9 mouse cellular contexts compared by ENCODE assay signal in genomic region chr11:83417080-83417479, GRCm38 (mm10). TPM values are rescaled to one million over a fixed set of nuclear protein-coding genes. Genes with fewer than 3 reads are reported as not detected.
DNase-seq lines count a peak whose midpoint lies in the region; TF ChIP-seq lines count a peak whose summit lies in the region.
"Had no signal": no experiment of that assay in that cellular context is flagged by ENCODE, and none has a peak within 500 bp of the region (broad histone marks: within the 10 kb centered on the region; RNA-seq: fewer than 3 reads in every experiment).

No protein-coding gene starts in this region.

- intact Hi-C loops in gastrocnemius, adult 2 months (cut with DNase I): no loop called here
- intact Hi-C loops in gastrocnemius, postnatal 36 days (cut with DNase I): no loop called here

- H3K27ac ChIP-seq in gastrocnemius, adult 2 months: no peak overlapping the region

- TF ChIP-seq CTCF in gastrocnemius, adult 2 months (IDR thresholded peaks at IDR 0.05): no peak

- no peak overlapping the region for H3K4me3 ChIP-seq in gastrocnemius, adult 2 months

- peak; percentile 46 for DNase-seq in gastrocnemius, adult 2 months
- DNase-seq in gastrocnemius, postnatal 36 days: no peak
- DNase-seq in 416B (ENCODE audit: low read depth): peak; percentile 77
- peak; percentile 78 for DNase-seq in c-Kit-positive CD71-negative TER-119-negative erythroid progenitor cells, embryonic 14.5 days (ENCODE audit: low read depth)
- peak; percentile 78 for DNase-seq in kidney, postnatal 25 days
- DNase-seq in ovary, adult 18-20 months (ENCODE audit: low spot score): peak; percentile 52
- DNase-seq in left cerebral cortex, adult 18-20 months (ENCODE audit: low spot score in 2 of 2): no peak
- DNase-seq in cerebellum, adult 8-10 months: no peak

RNA-seq across cellular contexts. Expression of gene Rasl10b, which starts 8.1 kb away (rescaled TPM):
- total RNA-seq in gastrocnemius, adult 2 months (2021): under 1 TPM; 0.36 to 0.50 TPM
- total RNA-seq in gastrocnemius, postnatal 36 days (2021): under 1 TPM; 0.37 to 0.43 TPM
- total RNA-seq in left cerebral cortex, adult 18-20 months (2021): 100 to 1,000 TPM; 268 to 269 TPM

RNA-seq across cellular contexts. Expression of gene Gas2l2, which starts 12.2 kb away (rescaled TPM):
- not detected for total RNA-seq in gastrocnemius, adult 2 months (2021)
- total RNA-seq in gastrocnemius, postnatal 36 days (2021): not detected
- not detected for total RNA-seq in left cerebral cortex, adult 18-20 months (2021)

RNA-seq across cellular contexts. Expression of gene 1700020L24Rik, which starts 20.4 kb away (rescaled TPM):
- total RNA-seq in gastrocnemius, adult 2 months (2021): not detected
- total RNA-seq in gastrocnemius, postnatal 36 days (2021): not detected
- total RNA-seq in left cerebral cortex, adult 18-20 months (2021): under 1 TPM; 0.47 to 0.53 TPM
- total RNA-seq: layer of hippocampus, postnatal 10 days had no signal

RNA-seq across cellular contexts. Expression of gene Mmp28, which starts 45.8 kb away (rescaled TPM):
- total RNA-seq in gastrocnemius, adult 2 months (2021): 1 to 10 TPM; 1.9 to 3.2 TPM
- total RNA-seq in gastrocnemius, postnatal 36 days (2021): 1 to 10 TPM; 1.6 to 2.0 TPM
- total RNA-seq in left cerebral cortex, adult 18-20 months (2021): 1 to 10 TPM; 2.5 to 3.9 TPM

RNA-seq across cellular contexts. Expression of gene Taf15, which starts 55.8 kb away (rescaled TPM):
- 10 to 100 TPM; 27.1 to 30.5 TPM for total RNA-seq in gastrocnemius, adult 2 months (2021)
- total RNA-seq in gastrocnemius, postnatal 36 days (2021): 10 to 100 TPM; 19.5 to 21.7 TPM
- total RNA-seq in left cerebral cortex, adult 18-20 months (2021): 10 to 100 TPM; 56.2 to 60.3 TPM

Comparison
In these comparisons a context has a peak if more than half of its experiments do, and no peak if none do; other contexts are left out.
1. DNase-seq: peak in gastrocnemius, adult 2 months (single experiment), 416B (single experiment), c-Kit-positive CD71-negative TER-119-negative erythroid progenitor cells, embryonic 14.5 days (single experiment), kidney, postnatal 25 days (2 of 2) and ovary, adult 18-20 months (single experiment); none in gastrocnemius, postnatal 36 days (0 of 2), left cerebral cortex, adult 18-20 months (0 of 2) and cerebellum, adult 8-10 months (single experiment).
2. RNA of gene Rasl10b, which starts 8.1 kb away (total RNA-seq): 268 to 269 TPM in left cerebral cortex, adult 18-20 months; 0.36 to 0.50 TPM in gastrocnemius, adult 2 months and 0.37 to 0.43 TPM in gastrocnemius, postnatal 36 days; every median in the first group is over 100 times any median in the second.